Mouse (Mus musculus) layer of hippocampus, adult 2 months (tissue): ENCODE measurements around the gene Syne3. TPM values are rescaled to one million over a fixed set of nuclear protein-coding genes. Genes with fewer than 3 reads are reported as not detected.

Experiments used
- DNase-seq, 2 experiments: peaks; one replicate each; pipeline ENCODE4 v3.0.0; 2022; ENCODE audit warnings: low spot score in 2 of 2
- H3K27ac ChIP-seq: fragments of 200-600 bp; 2 replicates; pipeline ENCODE4 v1.8.1; 2022
- H3K4me3 ChIP-seq: fragments of 200-600 bp; 2 replicates; pipeline ENCODE4 v1.8.1; 2022; ENCODE audit warnings: mild to moderate bottlenecking
- CTCF ChIP-seq: fragments of 200-600 bp; conservative IDR thresholded peaks from 2 replicates; pipeline ENCODE4 v1.8.1; 2022; ENCODE audit warnings: antibody characterized with exemption, mild to moderate bottlenecking, moderate library complexity
- total RNA-seq, 2 experiments: library from RNA; stranded (reverse); gene quantifications; 2 replicates each; pipeline ENCODE4 v1.2.3; 2021

The Syne3 gene
- total RNA-seq, 2 experiments from 2014 or later, result 1.7 to 1.8 TPM

- TF ChIP-seq CTCF, result peak; percentile 85
- Histone ChIP-seq H3K4me3 (no peak overlapping the region), H3K27ac (no peak overlapping the region)
- DNase-seq, result no peak
Observed at GRCm38 (mm10) chr12:104936223-104936622, 73.4 kb downstream of the Syne3 start.

- H3K4me3 ChIP-seq, result no peak overlapping the region
- no peak for TF ChIP-seq CTCF
- DNase-seq, result no peak
- no peak overlapping the region for H3K27ac ChIP-seq
Observed at GRCm38 (mm10) chr12:104935144-104935543, 74.5 kb downstream of the Syne3 start.

- Histone ChIP-seq H3K27ac (no peak overlapping the region), H3K4me3 (no peak overlapping the region)
- TF ChIP-seq CTCF, result no peak
- DNase-seq, result no peak
Observed at GRCm38 (mm10) chr12:104933800-104934199, 75.8 kb downstream of the Syne3 start.

- TF ChIP-seq CTCF, result peak; percentile 63
- no peak overlapping the region for H3K27ac ChIP-seq
- DNase-seq, result no peak
- H3K4me3 ChIP-seq, result no peak overlapping the region
Observed at GRCm38 (mm10) chr12:104933217-104933616, 76.4 kb downstream of the Syne3 start.

GRCm38 (mm10) chr12:104925765-104926164 is 83.8 kb downstream of the Syne3 start:
- H3K27ac ChIP-seq, result peak overlapping the region; percentile 83

GRCm38 (mm10) chr12:104925035-104925434 is 84.6 kb downstream of the Syne3 start:
- Histone ChIP-seq H3K4me3 (no peak overlapping the region), H3K27ac (peak overlapping the region; percentile 83)
- no peak for TF ChIP-seq CTCF
- no peak for DNase-seq

More at GRCm38 (mm10) chr12:104925765-104926164, 83.8 kb downstream of the Syne3 start:
- no peak for DNase-seq
- H3K4me3 ChIP-seq, result no peak overlapping the region
- TF ChIP-seq CTCF, result no peak

GRCm38 (mm10) chr12:104924546-104924945 is 85.1 kb downstream of the Syne3 start:
- TF ChIP-seq CTCF, result no peak
- H3K4me3 ChIP-seq, result no peak overlapping the region
- DNase-seq, result no peak
- H3K27ac ChIP-seq, result peak overlapping the region; percentile 83

- no peak for DNase-seq
- Histone ChIP-seq H3K4me3 (no peak overlapping the region), H3K27ac (peak overlapping the region; percentile 83)
- TF ChIP-seq CTCF, result no peak
Observed at GRCm38 (mm10) chr12:104923948-104924388, 85.6 kb downstream of the Syne3 start.

- TF ChIP-seq CTCF, result no peak
- H3K4me3 ChIP-seq, result no peak overlapping the region
- peak overlapping the region; percentile 41; the same call in 1 of the 2 replicates for H3K27ac ChIP-seq
- DNase-seq, result no peak
Observed at GRCm38 (mm10) chr12:104922647-104923046, 87.0 kb downstream of the Syne3 start.

- Histone ChIP-seq H3K27ac (0 out of 2 replicates have a peak overlapping the region, but pooled peaks have one; percentile 12), H3K4me3 (no peak overlapping the region)
- no peak for TF ChIP-seq CTCF
- no peak for DNase-seq
Observed at GRCm38 (mm10) chr12:104921071-104921470, 88.5 kb downstream of the Syne3 start.

- Histone ChIP-seq H3K27ac (no peak overlapping the region), H3K4me3 (no peak overlapping the region)
- DNase-seq, result no peak
- no peak for TF ChIP-seq CTCF
Observed at GRCm38 (mm10) chr12:104919247-104919646, 90.4 kb downstream of the Syne3 start.

- TF ChIP-seq CTCF, result no peak
- Histone ChIP-seq H3K27ac (no peak overlapping the region), H3K4me3 (no peak overlapping the region)
- no peak for DNase-seq
Observed at GRCm38 (mm10) chr12:104917927-104918326, 91.7 kb downstream of the Syne3 start.

GRCm38 (mm10) chr12:104917297-104917696 is 92.3 kb downstream of the Syne3 start:
- H3K27ac ChIP-seq, result no peak overlapping the region
- no peak for DNase-seq
- TF ChIP-seq CTCF, result no peak
- no peak overlapping the region for H3K4me3 ChIP-seq

GRCm38 (mm10) chr12:104916776-104917175 is 92.8 kb downstream of the Syne3 start:
- no peak for TF ChIP-seq CTCF
- no peak for DNase-seq

GRCm38 (mm10) chr12:104915681-104916080 is 93.9 kb downstream of the Syne3 start:
- TF ChIP-seq CTCF, result no peak
- Histone ChIP-seq H3K27ac (no peak overlapping the region), H3K4me3 (no peak overlapping the region)
- DNase-seq, result no peak

More at GRCm38 (mm10) chr12:104916776-104917175, 92.8 kb downstream of the Syne3 start:
- Histone ChIP-seq H3K4me3 (no peak overlapping the region), H3K27ac (no peak overlapping the region)
